Mouse (Mus musculus) embryonic fibroblast, embryonic 13.5 days (primary cell): ENCODE measurements around the gene Lysmd3.

Experiments
- CTCF ChIP-seq: IDR thresholded peaks from 2 replicates; pipeline ENCODE4 v1.5.1; 2011; ENCODE audit warnings: mild to moderate bottlenecking, control low read depth, low read length, moderate library complexity, borderline replicate concordance; ENCODE audit not compliant: insufficient read depth
- POLR2A ChIP-seq: IDR thresholded peaks from 2 replicates; pipeline ENCODE4 v1.6.1; 2011; ENCODE audit warnings: low read depth, mild to moderate bottlenecking, control low read depth, low read length, moderate library complexity

DNA sequence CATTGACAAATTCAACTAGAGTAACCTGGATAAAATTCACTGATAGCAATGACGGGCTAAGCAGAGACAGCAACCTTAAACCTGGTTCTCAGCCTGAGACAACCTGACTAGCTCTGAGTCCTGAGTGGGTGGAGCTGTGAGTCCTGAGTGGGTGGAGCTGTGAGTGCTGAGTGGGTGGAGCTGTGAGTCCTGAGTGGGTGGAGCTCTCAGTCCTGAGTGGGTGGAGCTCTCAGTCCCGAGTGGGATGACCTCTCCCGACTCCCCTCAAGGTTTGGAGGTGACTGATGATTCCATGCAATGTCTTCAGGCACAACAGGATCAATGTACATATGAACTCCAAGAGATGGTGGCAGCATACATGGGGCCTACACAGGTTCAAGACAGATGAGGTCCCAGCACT is 32.1 kb downstream of the Lysmd3 start:
- TF ChIP-seq POLR2A (no peak), CTCF (no peak)
